Mouse (Mus musculus) liver, postnatal 0 days (tissue): ENCODE results near the gene Il13.

Experiments used
- CTCF ChIP-seq: sonication (generic); IDR thresholded peaks from 2 replicates; pipeline ENCODE4 v1.5.1; 2016; ENCODE audit warnings: antibody characterized with exemption, low read depth
- EP300 ChIP-seq: IDR thresholded peaks from 2 replicates; pipeline ENCODE4 v1.6.1; 2016; ENCODE audit warnings: antibody characterized with exemption, low read depth, mild to moderate bottlenecking

DNA sequence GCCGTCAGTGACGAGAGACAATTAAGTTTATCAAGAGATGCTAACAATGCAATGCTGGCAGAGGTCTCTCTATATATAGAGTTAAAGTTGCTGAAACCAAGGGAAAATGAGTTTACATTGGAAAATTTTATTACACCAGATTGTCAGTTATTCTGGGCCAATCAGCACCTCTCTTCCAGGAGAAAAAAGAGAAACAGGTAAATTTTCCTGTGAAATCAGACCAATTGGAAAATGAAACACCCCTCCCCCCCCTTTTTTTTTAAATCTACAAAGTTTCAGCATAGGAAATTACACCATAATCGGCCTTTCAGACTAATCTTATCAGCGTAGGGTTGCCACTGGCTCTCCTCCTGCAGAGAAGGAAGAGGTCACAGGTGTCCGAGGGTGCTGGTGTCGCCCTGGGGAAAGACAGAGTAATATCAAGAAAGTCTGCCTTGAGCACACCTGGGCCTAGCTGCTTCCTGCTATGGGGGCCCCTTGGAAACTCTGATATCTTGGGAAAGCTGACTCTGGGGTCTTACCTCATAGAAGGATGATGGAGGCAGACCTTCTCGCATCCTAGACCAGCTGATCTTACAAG is 15.8 kb downstream of the Il13 start, which contains the start of gene Il4:
- TF ChIP-seq CTCF, result no peak
- TF ChIP-seq EP300, result no peak
